In genomic region chr8:46471926-46472485, GRCm38 (mm10) we compare ENCODE assay signal across 8 mouse cellular contexts. TPM values are rescaled to one million over a fixed set of nuclear protein-coding genes. Genes with fewer than 3 reads are reported as not detected.
DNase-seq lines count a peak whose midpoint lies in the region; ATAC-seq and TF ChIP-seq lines count a peak whose summit lies in the region.

No protein-coding gene starts in this region.

- no peak for DNase-seq in left cerebral cortex, adult 2 months (ENCODE audit: extremely low spot score in 1 of 2, low spot score in 2 of 2)
- no peak for DNase-seq in left cerebral cortex, adult 8-10 months (ENCODE audit: low spot score in 2 of 2)
- no peak for DNase-seq in embryonic facial prominence, embryonic 11.5 days (ENCODE audit: low spot score)
- no peak for DNase-seq in hindbrain, postnatal 0 days (ENCODE audit: low spot score)
- no peak for DNase-seq in right cerebral cortex, postnatal 14 days
- DNase-seq in gastrocnemius, adult 18-20 months (ENCODE audit: low spot score): no peak
- no peak for DNase-seq in adrenal gland, postnatal 36 days

- no peaks in the 10 kb centered on the region for H3K79me2 ChIP-seq in myocyte (ENCODE audit: control insufficient read depth, insufficient read depth)

- TF ChIP-seq POLR2A in myocyte (IDR thresholded peaks at IDR 0.05; ENCODE audit: insufficient read length, low read depth): no peak

- H3K4me3 ChIP-seq in left cerebral cortex, adult 2 months: peak overlapping the region; percentile 67
- H3K4me3 ChIP-seq in embryonic facial prominence, embryonic 11.5 days (ENCODE audit: low read depth, low read length): peak overlapping the region; percentile 79
- H3K4me3 ChIP-seq in hindbrain, postnatal 0 days (ENCODE audit: low read length): peak overlapping the region; percentile 94
- H3K4me3 ChIP-seq in myocyte: peak overlapping the region; percentile 33

- peak overlapping the region; percentile 35 for H3ac ChIP-seq in myocyte (ENCODE audit: control insufficient read depth, insufficient read length)

- no peaks in the 10 kb centered on the region for H3K4me1 ChIP-seq in embryonic facial prominence, embryonic 11.5 days (ENCODE audit: control insufficient read depth, insufficient read depth, low read length)
- H3K4me1 ChIP-seq in hindbrain, postnatal 0 days (ENCODE audit: insufficient read depth, low read length): no peaks in the 10 kb centered on the region

- intact Hi-C loops in left cerebral cortex, adult 2 months (cut with DNase I): loop anchor here (5.0 kb wide), 2 partner anchors 60 to 875 kb away; no protein-coding TSS in a partner anchor

- H3K27ac ChIP-seq in left cerebral cortex, adult 2 months: peak overlapping the region; percentile 95
- no peak overlapping the region for H3K27ac ChIP-seq in embryonic facial prominence, embryonic 11.5 days (replicated peaks; ENCODE audit: low read depth, low read length)
- H3K27ac ChIP-seq in hindbrain, postnatal 0 days: peak overlapping the region; percentile 37; the same call in 1 of the 2 replicates

- 39% methylated on average over 9 of the region's 9 CpGs for WGBS in embryonic facial prominence, embryonic 11.5 days
- WGBS in hindbrain, postnatal 0 days: 28% methylated on average over 9 of the region's 9 CpGs

- H3K27me3 ChIP-seq in embryonic facial prominence, embryonic 11.5 days (ENCODE audit: control insufficient read depth, insufficient read depth, low read length): no peaks in the 10 kb centered on the region
- no peaks in the 10 kb centered on the region for H3K27me3 ChIP-seq in hindbrain, postnatal 0 days (ENCODE audit: insufficient read depth, low read length)
- no peaks in the 10 kb centered on the region for H3K27me3 ChIP-seq in myocyte (ENCODE audit: control insufficient read depth, insufficient read depth, insufficient read length)

- H3K4me2 ChIP-seq in embryonic facial prominence, embryonic 11.5 days (ENCODE audit: low read depth, low read length): peak overlapping the region; percentile 97
- peak overlapping the region; percentile 83 for H3K4me2 ChIP-seq in hindbrain, postnatal 0 days (ENCODE audit: low read depth, low read length)
- peak overlapping the region; percentile 71 for H3K4me2 ChIP-seq in myocyte (ENCODE audit: low read depth)

- TF ChIP-seq CTCF in left cerebral cortex, adult 2 months (IDR thresholded peaks at IDR 0.05): no peak
- TF ChIP-seq CTCF in hindbrain, postnatal 0 days (IDR thresholded peaks at IDR 0.05; ENCODE audit: low read depth): no peak

- no peak for ATAC-seq in embryonic facial prominence, embryonic 11.5 days (replicated peaks; ENCODE audit: insufficient number of reproducible peaks, low FRiP score, low TSS enrichment, low read depth)
- peak; percentile 4; the same call in 1 of the 2 replicates for ATAC-seq in hindbrain, postnatal 0 days

- H3K9ac ChIP-seq in embryonic facial prominence, embryonic 11.5 days (replicated peaks; ENCODE audit: low read length): peak overlapping the region; percentile 75; the same call in 1 of the 2 replicates
- peak overlapping the region; percentile 96 for H3K9ac ChIP-seq in hindbrain, postnatal 0 days (replicated peaks; ENCODE audit: low read length)

- H3K9me3 ChIP-seq in embryonic facial prominence, embryonic 11.5 days (replicated peaks; ENCODE audit: control insufficient read depth, low read length): no peaks in the 10 kb centered on the region
- no peaks in the 10 kb centered on the region for H3K9me3 ChIP-seq in hindbrain, postnatal 0 days (ENCODE audit: low read length)

- no peaks in the 10 kb centered on the region for H3K36me3 ChIP-seq in embryonic facial prominence, embryonic 11.5 days (replicated peaks; ENCODE audit: control insufficient read depth, insufficient read depth, low read depth, low read length)
- H3K36me3 ChIP-seq in hindbrain, postnatal 0 days (ENCODE audit: insufficient read depth, low read length): no peaks in the 10 kb centered on the region
- H3K36me3 ChIP-seq in myocyte (ENCODE audit: control insufficient read depth, insufficient read depth): no peaks in the 10 kb centered on the region

TF ChIP-seq in myocyte, 11 proteins besides CTCF, POLR2A, EP300 and RAD21:
- TF ChIP-seq MYOD1 (IDR thresholded peaks at IDR 0.05; ENCODE audit: control insufficient read depth in 1 of 3, insufficient read length in 2 of 3, low read depth in 2 of 3): no peak
TF ChIP-seq in myocyte: peak in this region for 0.

RNA-seq across cellular contexts. Expression of gene Acsl1, which starts 1.2 kb away (rescaled TPM):
- 10 to 100 TPM; 41.4 to 45.8 TPM for total RNA-seq in left cerebral cortex, adult 2 months (2021)
- total RNA-seq in left cerebral cortex, adult 8-10 months (2022): 10 to 100 TPM; 50.1 to 55.8 (median 53.3) TPM
- 11.7 and 13.8 TPM in 2 replicates for polyA plus RNA-seq in embryonic facial prominence, embryonic 11.5 days (2014; fragmentation: Nextera tagmentation; extraction: Ambion mirVana)
- total RNA-seq in hindbrain, postnatal 0 days (2014; rRNA removed): 29.0 and 40.3 TPM in 2 replicates
- polyA plus RNA-seq in hindbrain, postnatal 0 days (2015; fragmentation: Nextera tagmentation; extraction: Ambion mirVana): 25.6 and 26.7 TPM in 2 replicates
- 12.7 TPM for polyA plus RNA-seq in myocyte (2012; fragmentation: generic; extraction: Trizol)
- 100 to 1,000 TPM; 270 to 281 TPM for total RNA-seq in gastrocnemius, adult 18-20 months (2021)
- total RNA-seq in adrenal gland, postnatal 36 days (2021): 100 to 1,000 TPM; 398 to 483 TPM

Comparison
In these comparisons a context has a peak if more than half of its experiments do, and no peak if none do; other contexts are left out.
1. H3K4me3 ChIP-seq: peak in every context shown above with its lines; median percentile 94 in hindbrain, postnatal 0 days; 79 in embryonic facial prominence, embryonic 11.5 days; 67 in left cerebral cortex, adult 2 months; 33 in myocyte.